Mouse (Mus musculus) spleen, adult 2 months (tissue): ENCODE results near the gene Acrv1. TPM values are rescaled to one million over a fixed set of nuclear protein-coding genes. Genes with fewer than 3 reads are reported as not detected.

Source experiments
- DNase-seq, 2 experiments: peaks; one replicate each; pipeline versions ENCODE4 v3.0.0 to v3.0.0-alpha.2; 2012 to 2021; ENCODE audit warnings: low spot score in 2 of 2, low read depth in 1 of 2
- H3K27ac ChIP-seq: fragments of 200-500 bp; 2 replicates; pipeline ENCODE4 v1.5.1; 2012; ENCODE audit warnings: low read length, inconsistent platforms; ENCODE audit not compliant: insufficient read depth
- H3K27me3 ChIP-seq: fragments of 200-500 bp; 2 replicates; pipeline ENCODE4 v1.6.1; 2012; ENCODE audit warnings: mild to moderate bottlenecking, moderate library complexity, low read length, inconsistent platforms; ENCODE audit not compliant: control insufficient read depth, insufficient read depth
- H3K36me3 ChIP-seq: fragments of 200-500 bp; 2 replicates; pipeline ENCODE4 v1.6.1; 2012; ENCODE audit warnings: mild to moderate bottlenecking, low read length, inconsistent platforms; ENCODE audit not compliant: control insufficient read depth, insufficient read depth
- H3K4me1 ChIP-seq: fragments of 200-500 bp; 2 replicates; pipeline ENCODE4 v1.6.1; 2011; ENCODE audit warnings: inconsistent platforms; ENCODE audit not compliant: control insufficient read depth, insufficient read depth, insufficient read length
- H3K4me3 ChIP-seq: fragments of 200-500 bp; 2 replicates; pipeline ENCODE4 v1.5.1; 2011; ENCODE audit warnings: mild to moderate bottlenecking, inconsistent platforms; ENCODE audit not compliant: insufficient read depth, insufficient read length; ENCODE audit errors: extremely low read depth
- CTCF ChIP-seq: fragments of 200-500 bp; IDR thresholded peaks from 2 replicates; pipeline ENCODE4 v1.5.1; 2011; ENCODE audit warnings: mild to moderate bottlenecking, inconsistent platforms; ENCODE audit not compliant: insufficient read depth, insufficient read length, insufficient replicate concordance; ENCODE audit errors: extremely low read depth
- POLR2A ChIP-seq: fragments of 200-500 bp; IDR thresholded peaks from 2 replicates; pipeline ENCODE4 v1.6.1; 2011; ENCODE audit warnings: low read depth, low read length, inconsistent platforms
- WGBS: fragments of 180-500 bp; shearing (Covaris S2); methylation state at CpG from one replicate; pipeline ENCODE4 v1.1.7; 2018; 5-methylcytosine and 5-hydroxymethylcytosine counted together
- polyA plus RNA-seq: library from polyadenylated mRNA; depleted of rRNA; stranded (reverse); fragments of >200 nt; gene quantifications from 2 replicates; pipeline ENCODE4 v1.2.3, GENCODE M21; 2012; rRNA removed

Gene Acrv1
- polyA plus RNA-seq, 1 experiment, result not detected

DNA sequence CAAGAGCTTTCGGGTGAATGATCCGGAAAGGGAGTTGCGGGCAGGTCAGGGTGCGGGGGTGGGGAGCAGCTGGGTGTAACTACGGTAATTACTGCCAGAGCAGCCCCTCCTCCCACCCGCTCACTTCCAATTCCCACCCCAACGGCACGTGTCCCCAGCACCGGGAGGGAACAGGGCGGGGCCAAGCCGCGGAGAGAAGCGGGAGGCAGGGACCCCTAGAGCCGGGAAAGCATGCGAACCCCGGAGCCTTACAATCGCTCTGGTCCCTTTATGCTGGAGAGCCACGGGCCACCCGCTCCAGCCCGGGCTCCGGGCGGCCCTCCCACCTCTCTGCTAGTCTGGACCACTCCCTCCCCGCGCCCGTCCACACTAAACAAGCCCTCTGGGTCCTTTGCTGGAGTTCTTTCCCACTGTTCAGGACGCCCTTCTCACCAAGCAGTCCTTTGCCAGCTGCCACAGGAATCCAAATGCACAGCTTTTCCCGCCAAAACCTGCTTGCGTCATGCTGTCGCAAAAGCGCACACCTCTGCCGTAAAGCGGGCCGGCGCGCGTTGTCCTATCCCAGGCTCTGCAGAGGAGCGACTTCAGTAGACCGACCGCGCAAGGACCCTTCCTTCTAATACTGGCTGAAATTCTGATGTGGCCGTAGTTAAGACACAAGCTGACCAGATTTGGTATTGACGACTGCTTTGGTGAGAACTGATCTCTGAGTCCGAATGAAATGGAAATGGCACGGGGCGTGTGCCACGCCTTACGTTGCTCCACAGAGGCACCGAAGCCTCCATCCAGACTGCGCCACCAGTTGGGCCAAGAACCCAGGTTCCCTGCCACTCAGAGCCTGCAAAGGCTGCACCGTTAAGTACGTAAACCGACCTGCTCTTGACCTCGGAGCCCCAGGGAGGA lies 33.4 kb downstream of the Acrv1 start:
- WGBS, result under 1% methylated on average over 53 of the region's 53 CpGs

DNA sequence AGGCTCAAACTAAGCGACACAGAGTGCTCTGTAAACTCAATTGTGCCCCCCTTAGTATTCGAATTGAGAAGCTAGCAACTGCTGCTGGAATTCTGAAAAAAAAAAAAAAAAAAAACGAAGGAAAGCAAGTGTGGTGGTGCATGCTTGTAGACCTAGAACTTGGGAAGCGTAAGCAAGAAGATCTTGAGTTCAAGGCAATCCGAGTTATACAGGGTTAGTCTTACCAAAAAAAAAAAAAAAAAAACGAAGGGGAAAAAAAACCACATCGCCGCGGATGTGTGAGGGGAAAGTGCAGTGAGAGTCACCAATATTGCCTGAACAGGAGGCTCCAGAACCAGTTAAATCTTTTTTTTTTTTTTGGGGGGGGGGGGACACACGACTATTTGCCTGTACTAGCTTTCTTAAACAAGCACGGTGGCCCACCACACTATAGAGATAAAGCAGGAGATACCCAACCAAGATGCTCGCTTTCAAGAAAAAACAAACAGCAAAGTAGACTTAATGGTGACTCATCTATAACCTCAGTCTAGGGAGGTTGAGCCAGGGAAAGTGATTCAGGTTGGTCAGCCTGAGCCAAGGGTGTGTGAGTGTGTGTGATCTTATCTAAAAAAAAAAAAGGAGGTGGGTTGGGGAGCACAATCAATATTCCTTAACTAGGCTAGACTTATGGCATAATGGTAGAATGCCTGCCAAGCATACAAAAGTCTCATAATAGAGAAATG lies 34.2 kb downstream of the Acrv1 start, which contains the start of gene Chek1:
Gene Chek1, minus strand, starts transcription at position 32 of the 722 bp plus-strand sequence.
- H3K27ac ChIP-seq, result peak within 1 kb of the TSS; percentile 38
- no peak for DNase-seq
- peak within 1 kb of the TSS; percentile 79 for H3K4me3 ChIP-seq
- peaks cover 1% of the 10 kb centered on the region; the same call in 1 of the 2 replicates for H3K36me3 ChIP-seq
- no peaks in the 10 kb centered on the region for H3K27me3 ChIP-seq
- TF ChIP-seq POLR2A, result no peak
- TF ChIP-seq CTCF, result no peak
- no peaks in the 10 kb centered on the region for H3K4me1 ChIP-seq
- 4% methylated on average over 12 of the region's 12 CpGs for WGBS

More for the DNA sequence above, 33.4 kb downstream of the Acrv1 start:
- peak overlapping the region; percentile 38 for H3K27ac ChIP-seq
- H3K36me3 ChIP-seq, result 0 out of 2 replicates have a peak, but pooled peaks cover 1% of the 10 kb centered on the region
- H3K4me3 ChIP-seq, result peak overlapping the region; percentile 79
- DNase-seq, result peak; percentile 70 to 82
- no peaks in the 10 kb centered on the region for H3K4me1 ChIP-seq
- no peaks in the 10 kb centered on the region for H3K27me3 ChIP-seq
- no peak for TF ChIP-seq CTCF
- no peak for TF ChIP-seq POLR2A

Other genes with a start within 250 kb of the Acrv1 start
- not detected in 2 replicates for gene Gm9513, start 217.6 kb upstream of the Acrv1 start, polyA plus RNA-seq
- not detected in 2 replicates for gene Gm5615, start 151.3 kb upstream of the Acrv1 start, polyA plus RNA-seq
- gene Gm17689, start 110.6 kb upstream of the Acrv1 start, polyA plus RNA-seq, result not detected in 2 replicates
- not detected in 2 replicates for gene A630095E13Rik, start 49.8 kb upstream of the Acrv1 start, polyA plus RNA-seq
- 0.44 and 0.46 TPM in 2 replicates for gene Chek1, start 33.8 kb downstream of the Acrv1 start, polyA plus RNA-seq
- 91.7 and 110 TPM in 2 replicates for gene Stt3a, start 74.5 kb downstream of the Acrv1 start, polyA plus RNA-seq
- 20.2 and 29.8 TPM in 2 replicates for gene Ei24, start 104.2 kb downstream of the Acrv1 start, polyA plus RNA-seq
- 0.19 and 0.20 TPM in 2 replicates for gene Fez1, start 128.6 kb downstream of the Acrv1 start, polyA plus RNA-seq